21 mouse cellular contexts compared by ENCODE assay signal in the genomic region with DNA sequence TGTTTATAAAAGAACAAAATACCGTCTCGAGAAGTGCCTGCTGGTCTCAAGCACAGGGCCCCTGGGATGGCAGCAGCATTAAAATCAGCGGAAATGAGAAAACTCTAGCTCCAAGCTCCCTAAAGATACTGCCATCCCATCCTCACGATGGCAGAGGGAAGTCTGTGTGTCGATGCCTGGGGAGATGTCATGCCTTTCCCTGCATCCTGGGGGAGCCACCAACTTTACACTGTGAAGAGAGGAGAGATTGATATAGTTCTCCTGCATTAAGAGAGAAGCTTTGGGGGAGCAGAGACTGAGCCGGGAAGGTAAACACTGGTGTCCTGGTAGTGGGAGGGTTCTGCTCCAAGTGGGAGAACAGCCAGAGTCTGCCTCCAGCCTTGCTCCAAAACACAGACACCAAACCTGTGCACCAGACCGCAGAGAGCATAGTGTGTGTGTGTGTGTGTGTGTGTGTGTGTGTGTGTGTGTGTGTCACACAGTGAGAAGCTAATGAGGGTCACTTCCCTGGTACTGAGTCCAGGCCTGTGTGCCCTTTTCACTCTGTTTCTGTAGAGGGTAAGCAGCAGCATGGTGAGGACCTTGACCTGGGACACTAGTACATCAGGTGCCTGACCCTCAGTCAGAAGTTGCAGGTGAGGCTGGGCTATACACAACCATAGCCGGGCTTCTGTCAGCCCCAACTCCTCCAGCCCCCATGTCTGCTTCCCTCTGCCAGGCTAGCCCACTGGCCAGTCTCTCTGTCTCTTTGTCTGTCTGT. TPM values are rescaled to one million over a fixed set of nuclear protein-coding genes. Genes with fewer than 3 reads are reported as not detected.
DNase-seq lines count a peak whose midpoint lies in the region; ATAC-seq and TF ChIP-seq lines count a peak whose summit lies in the region.
"Had no signal": no experiment of that assay in that cellular context is flagged by ENCODE, and none has a peak within 500 bp of the region (broad histone marks: within the 10 kb centered on the region; RNA-seq: fewer than 3 reads in every experiment).

No protein-coding gene starts in this region.

- H3K9me3 ChIP-seq in liver, postnatal 0 days (ENCODE audit: low read length), result no peaks in the 10 kb centered on the region
- H3K9me3 ChIP-seq in liver, embryonic 12.5 days (replicated peaks), result no peaks in the 10 kb centered on the region
- H3K9me3 ChIP-seq in kidney, postnatal 0 days (replicated peaks; ENCODE audit: low read length), result no peaks in the 10 kb centered on the region
- H3K9me3 ChIP-seq: heart, embryonic 13.5 days; hindbrain, embryonic 15.5 days; limb, embryonic 13.5 days; neural tube, embryonic 13.5 days had no signal

- no peaks in the 10 kb centered on the region for H3K27me3 ChIP-seq in kidney, adult 2 months (replicated peaks; ENCODE audit: control insufficient read depth, insufficient read depth, low read length)
- H3K27me3 ChIP-seq in liver, postnatal 0 days (ENCODE audit: insufficient read depth, low read length), result no peaks in the 10 kb centered on the region
- no peaks in the 10 kb centered on the region for H3K27me3 ChIP-seq in liver, embryonic 12.5 days (replicated peaks)
- no peaks in the 10 kb centered on the region for H3K27me3 ChIP-seq in kidney, postnatal 0 days (ENCODE audit: insufficient read depth, low read length)
- H3K27me3 ChIP-seq: hindbrain, embryonic 15.5 days; limb, embryonic 13.5 days; neural tube, embryonic 13.5 days had no signal

- no peak overlapping the region for H3K4me3 ChIP-seq in kidney, adult 2 months (ENCODE audit: insufficient read depth, low read depth, low read length)
- H3K4me3 ChIP-seq in liver, postnatal 0 days (ENCODE audit: low read depth, low read length), result no peak overlapping the region
- no peak overlapping the region for H3K4me3 ChIP-seq in liver, embryonic 12.5 days
- H3K4me3 ChIP-seq in cortical plate, adult 2 months (ENCODE audit: insufficient read depth, low read length), result no peak overlapping the region
- no peak overlapping the region for H3K4me3 ChIP-seq in kidney, postnatal 0 days (replicated peaks; ENCODE audit: low read depth, low read length)
- H3K4me3 ChIP-seq: heart, embryonic 13.5 days; hindbrain, embryonic 15.5 days; limb, embryonic 13.5 days; neural tube, embryonic 13.5 days had no signal

- TF ChIP-seq POLR2A in kidney, adult 2 months (IDR thresholded peaks at IDR 0.05; ENCODE audit: low read depth, low read length), result no peak
- no peak for TF ChIP-seq POLR2A in cortical plate, adult 2 months (IDR thresholded peaks at IDR 0.05; ENCODE audit: extremely low read depth, insufficient read depth, low read length)

- WGBS in kidney, adult 2 months, result 35% methylated on average over 8 of the region's 8 CpGs
- 45% methylated on average over 8 of the region's 8 CpGs for WGBS in liver, postnatal 0 days (ENCODE audit: insufficient replicate concordance)
- 41% methylated on average over 8 of the region's 8 CpGs for WGBS in liver, embryonic 12.5 days (ENCODE audit: insufficient replicate concordance)
- 32% methylated on average over 8 of the region's 8 CpGs for WGBS in kidney, postnatal 0 days

- TF ChIP-seq CTCF in kidney, adult 2 months (conservative IDR thresholded peaks at IDR 0.05; ENCODE audit: insufficient read depth, insufficient read length, low read depth, low read length), result 0 out of 2 replicates have a peak, but pooled peaks have one; percentile 14
- TF ChIP-seq CTCF in liver, postnatal 0 days (IDR thresholded peaks at IDR 0.05; ENCODE audit: low read depth), result no peak
- TF ChIP-seq CTCF in cortical plate, adult 2 months (IDR thresholded peaks at IDR 0.05; ENCODE audit: extremely low read depth, insufficient read depth, low read length), result peak; percentile 27; the same call in 1 of the 2 replicates
- TF ChIP-seq CTCF in kidney, postnatal 0 days (IDR thresholded peaks at IDR 0.05; ENCODE audit: low read depth), result peak; percentile 30; the same call in 1 of the 2 replicates

- no peaks in the 10 kb centered on the region for H3K36me3 ChIP-seq in kidney, adult 2 months (ENCODE audit: control insufficient read depth, insufficient read depth, low read length)
- no peaks in the 10 kb centered on the region for H3K36me3 ChIP-seq in liver, postnatal 0 days (replicated peaks; ENCODE audit: insufficient read depth, low read length)
- H3K36me3 ChIP-seq in liver, embryonic 12.5 days, result no peaks in the 10 kb centered on the region
- no peaks in the 10 kb centered on the region for H3K36me3 ChIP-seq in kidney, postnatal 0 days (ENCODE audit: insufficient read depth, low read length)
- H3K36me3 ChIP-seq: heart, embryonic 13.5 days; hindbrain, embryonic 15.5 days; limb, embryonic 13.5 days; neural tube, embryonic 13.5 days had no signal

- peak; percentile 81 for ATAC-seq in liver, postnatal 0 days
- no peak for ATAC-seq in liver, embryonic 12.5 days
- ATAC-seq in kidney, postnatal 0 days (replicated peaks; ENCODE audit: low FRiP score, low read depth), result peak; percentile 69
- no peak for ATAC-seq in erythroid progenitor cell, adult 5-6 weeks (replicated peaks; ENCODE audit: low FRiP score, poor library complexity, severe bottlenecking)

- H3K4me2 ChIP-seq in liver, postnatal 0 days (ENCODE audit: low read depth, low read length), result no peak overlapping the region
- H3K4me2 ChIP-seq in liver, embryonic 12.5 days, result no peak overlapping the region
- no peak overlapping the region for H3K4me2 ChIP-seq in kidney, postnatal 0 days (ENCODE audit: low read length)
- H3K4me2 ChIP-seq: heart, embryonic 13.5 days; hindbrain, embryonic 15.5 days; limb, embryonic 13.5 days; lung, embryonic 14.5 days; midbrain, embryonic 11.5 days; neural tube, embryonic 13.5 days had no signal

- H3K4me1 ChIP-seq in kidney, adult 2 months (ENCODE audit: control insufficient read depth, insufficient read depth, low read length), result no peaks in the 10 kb centered on the region
- H3K4me1 ChIP-seq in liver, postnatal 0 days (ENCODE audit: insufficient read depth), result no peaks in the 10 kb centered on the region
- H3K4me1 ChIP-seq in liver, embryonic 12.5 days, result no peaks in the 10 kb centered on the region
- H3K4me1 ChIP-seq in cortical plate, adult 2 months (ENCODE audit: control insufficient read depth, insufficient read depth, low read length), result no peaks in the 10 kb centered on the region
- H3K4me1 ChIP-seq in kidney, postnatal 0 days (replicated peaks; ENCODE audit: insufficient read depth, low read length), result no peaks in the 10 kb centered on the region
- H3K4me1 ChIP-seq: heart, embryonic 13.5 days had no signal

- DNase-seq in kidney, adult 2 months, result peak; percentile 30
- no peak for DNase-seq in kidney, postnatal 10 days
- no peak for DNase-seq in liver, postnatal 0 days
- DNase-seq in kidney, postnatal 0 days (ENCODE audit: low spot score), result peak; percentile 49
- DNase-seq: adrenal gland, adult 2 months; cerebellum, adult 9-11 months; lung, embryonic 14.5 days; thymus, postnatal 36 days had no signal

- no peak overlapping the region for H3K9ac ChIP-seq in liver, postnatal 0 days (replicated peaks)
- no peak overlapping the region for H3K9ac ChIP-seq in liver, embryonic 12.5 days
- H3K9ac ChIP-seq in kidney, postnatal 0 days (ENCODE audit: low read depth, low read length), result no peak overlapping the region
- H3K9ac ChIP-seq: heart, embryonic 13.5 days; hindbrain, embryonic 15.5 days; limb, embryonic 13.5 days; lung, embryonic 14.5 days; neural tube, embryonic 13.5 days had no signal

- no peak for TF ChIP-seq EP300 in liver, postnatal 0 days (IDR thresholded peaks at IDR 0.05; ENCODE audit: low read depth)

- H3K27ac ChIP-seq in kidney, adult 2 months (ENCODE audit: insufficient read depth, low read depth, low read length), result no peak overlapping the region
- no peak overlapping the region for H3K27ac ChIP-seq in liver, postnatal 0 days (ENCODE audit: low read depth)
- H3K27ac ChIP-seq in liver, embryonic 12.5 days, result no peak overlapping the region
- no peak overlapping the region for H3K27ac ChIP-seq in cortical plate, adult 2 months (ENCODE audit: insufficient read depth, low read length)
- no peak overlapping the region for H3K27ac ChIP-seq in kidney, postnatal 0 days
- H3K27ac ChIP-seq: heart, embryonic 13.5 days; hindbrain, embryonic 15.5 days; limb, embryonic 13.5 days; neural tube, embryonic 13.5 days had no signal

RNA-seq across cellular contexts. Expression of a gene that starts 17.3 kb away (rescaled TPM):
- 0.05 TPM in 1 of 2 replicates, not detected in the other for polyA plus RNA-seq in kidney, adult 2 months (2012; rRNA removed)
- not detected in 2 replicates for polyA plus RNA-seq in liver, postnatal 0 days (2015; fragmentation: Nextera tagmentation; extraction: Ambion mirVana)
- polyA plus RNA-seq in liver, embryonic 12.5 days (2016; fragmentation: Nextera tagmentation; extraction: Ambion mirVana), result not detected in 2 replicates
- polyA plus RNA-seq in cortical plate, adult 2 months (2012; rRNA removed), result not detected in 2 replicates
- polyA plus RNA-seq in kidney, postnatal 0 days (2015; fragmentation: Nextera tagmentation; extraction: Ambion mirVana), result 0.32 and 0.34 TPM in 2 replicates
- not detected in 2 replicates for total RNA-seq in erythroid progenitor cell, adult 5-6 weeks (2015; ENCODE audit: low replicate concordance)
- not detected in 2 replicates for total RNA-seq in erythroid progenitor cell, adult 5-6 weeks (2017; ENCODE audit: low replicate concordance)
- total RNA-seq: adrenal gland, adult 2 months; gastrocnemius, adult 8-10 months; granulocyte monocyte progenitor cell, adult 5-6 weeks; heart, postnatal 25 days; layer of hippocampus, postnatal 14 days; left cerebral cortex, postnatal 14 days had no signal
- polyA plus RNA-seq: adrenal gland, adult 2 months; hindbrain, embryonic 15.5 days had no signal

Comparison
In these comparisons a context has a peak if more than half of its experiments do, and no peak if none do; other contexts are left out.
1. DNase-seq: peak in kidney, adult 2 months (single experiment) and kidney, postnatal 0 days (single experiment); none in kidney, postnatal 10 days (single experiment) and liver, postnatal 0 days (single experiment).
2. ATAC-seq: peak in liver, postnatal 0 days (single experiment) and kidney, postnatal 0 days (single experiment); none in liver, embryonic 12.5 days (single experiment) and erythroid progenitor cell, adult 5-6 weeks (single experiment).